Mouse (Mus musculus) neural tube, embryonic 11.5 days (tissue): ENCODE measurements around the gene Mapk1ip1l. TPM values are rescaled to one million over a fixed set of nuclear protein-coding genes. Genes with fewer than 3 reads are reported as not detected.

Experiments used
- ATAC-seq: fragments of 200-750 bp; cut with Nextera tagmentation; 2 replicates; pipeline ENCODE4 v1.8.0; 2017; ENCODE audit warnings: moderate number of reproducible peaks, mild to moderate bottlenecking, moderate TSS enrichment, moderate library complexity; ENCODE audit not compliant: insufficient read depth, low FRiP score, low TSS enrichment
- DNase-seq: peaks from one replicate; pipeline ENCODE4 v3.0.0-alpha.2; 2015; ENCODE audit warnings: low spot score
- H3K27ac ChIP-seq: fragments of 300-500 bp; sonication (generic); 2 replicates; pipeline ENCODE4 v1.5.1; 2014; ENCODE audit warnings: low read depth, mild to moderate bottlenecking, low read length
- H3K27me3 ChIP-seq: fragments of 300-500 bp; sonication (generic); 2 replicates; pipeline ENCODE4 v1.6.1; 2014; ENCODE audit warnings: mild to moderate bottlenecking, low read length, mixed read lengths; ENCODE audit not compliant: control insufficient read depth, insufficient read depth
- H3K36me3 ChIP-seq: fragments of 300-500 bp; sonication (generic); 2 replicates; pipeline ENCODE4 v1.6.1; 2014; ENCODE audit warnings: mild to moderate bottlenecking, low read length, moderate library complexity, mixed read lengths; ENCODE audit not compliant: control insufficient read depth, insufficient read depth
- H3K4me1 ChIP-seq: fragments of 300-500 bp; sonication (generic); 2 replicates; pipeline ENCODE4 v1.6.1; 2014; ENCODE audit warnings: low read length, mixed read lengths; ENCODE audit not compliant: control insufficient read depth, insufficient read depth
- H3K4me2 ChIP-seq: fragments of 300-500 bp; sonication (generic); 2 replicates; pipeline ENCODE4 v1.6.1; 2014; ENCODE audit warnings: low read depth, mild to moderate bottlenecking, moderate library complexity
- H3K4me3 ChIP-seq: fragments of 300-500 bp; sonication (generic); 2 replicates; pipeline ENCODE4 v1.5.1; 2014; ENCODE audit warnings: low read depth, low read length
- H3K9ac ChIP-seq: fragments of 300-500 bp; sonication (generic); 2 replicates; pipeline ENCODE4 v1.6.1; 2014; ENCODE audit warnings: mild to moderate bottlenecking, low read length
- H3K9me3 ChIP-seq: fragments of 300-500 bp; sonication (generic); 2 replicates; pipeline ENCODE4 v1.6.1; 2016; ENCODE audit warnings: low read length; ENCODE audit not compliant: control insufficient read depth
- WGBS: fragments of 180-500 bp; shearing (Covaris S2); extraction: QIAGEN DNeasy Blood & Tissue Kit; methylation state at CpG from one replicate; pipeline ENCODE4 v1.1.7; 2014; 5-methylcytosine and 5-hydroxymethylcytosine counted together
- polyA plus RNA-seq: library from polyadenylated mRNA; unstranded; fragments of >200 nt; fragmentation: Nextera tagmentation; extraction: Ambion mirVana; gene quantifications from 2 replicates; pipeline ENCODE4 v1.2.1, GENCODE M21; 2014

The Mapk1ip1l gene
- polyA plus RNA-seq, 1 experiment from 2014 or later: 101 TPM

- Histone ChIP-seq H3K36me3 (no peaks in the 10 kb centered on the region), H3K4me2 (peak within 1 kb of the TSS; percentile 63), H3K9ac (peak within 1 kb of the TSS; percentile 87), H3K27me3 (no peaks in the 10 kb centered on the region), H3K4me3 (peak within 1 kb of the TSS; percentile 80), H3K27ac (peak within 1 kb of the TSS; percentile 94), H3K9me3 (no peaks in the 10 kb centered on the region), H3K4me1 (peaks cover 6% of the 10 kb centered on the region; the same call in 1 of the 2 replicates)
- ATAC-seq (peak; percentile 97), DNase-seq (peak; percentile 97)
- WGBS: under 1% methylated on average over 71 of the region's 77 CpGs
Observed at GRCm38 (mm10) chr14:47276637-47277393, 21.3 kb upstream of the Mapk1ip1l start, which contains the start of the genes Wdhd1 and Socs4. Gene Wdhd1 (minus strand): TSS chr14:47276857. Gene Socs4 (plus strand): TSS chr14:47276931.

- Histone ChIP-seq H3K9me3 (no peaks in the 10 kb centered on the region), H3K4me3 (no peak overlapping the region), H3K27me3 (no peaks in the 10 kb centered on the region), H3K36me3 (no peaks in the 10 kb centered on the region), H3K27ac (no peak overlapping the region), H3K4me1 (peaks cover 6% of the 10 kb centered on the region; the same call in 1 of the 2 replicates), H3K9ac (no peak overlapping the region), H3K4me2 (no peak overlapping the region)
- no peak for ATAC-seq
- DNase-seq: no peak
- 69% methylated on average over 2 of the region's 2 CpGs for WGBS
Observed at GRCm38 (mm10) chr14:47279058-47279457, 19.0 kb upstream of the Mapk1ip1l start.

- no peak overlapping the region for H3K4me2 ChIP-seq
- ATAC-seq (no peak), DNase-seq (no peak)
- H3K9ac ChIP-seq: no peak overlapping the region
- H3K36me3 ChIP-seq: no peaks in the 10 kb centered on the region
- H3K4me3 ChIP-seq: no peak overlapping the region
- H3K27ac ChIP-seq: no peak overlapping the region
- no peaks in the 10 kb centered on the region for H3K27me3 ChIP-seq
- H3K9me3 ChIP-seq: no peaks in the 10 kb centered on the region
- 0 out of 2 replicates have a peak, but pooled peaks cover 3% of the 10 kb centered on the region for H3K4me1 ChIP-seq
- 92% methylated on average over 4 of the region's 4 CpGs for whole genome bisulfite sequencing
Observed at GRCm38 (mm10) chr14:47281535-47281934, 16.5 kb upstream of the Mapk1ip1l start.

GRCm38 (mm10) chr14:47283568-47283967 is 14.5 kb upstream of the Mapk1ip1l start:
- Histone ChIP-seq H3K36me3 (no peaks in the 10 kb centered on the region), H3K9ac (no peak overlapping the region), H3K4me3 (no peak overlapping the region), H3K4me1 (no peaks in the 10 kb centered on the region), H3K27me3 (no peaks in the 10 kb centered on the region), H3K27ac (no peak overlapping the region), H3K9me3 (no peaks in the 10 kb centered on the region), H3K4me2 (no peak overlapping the region)
- WGBS: 93% methylated on average over 7 of the region's 7 CpGs
- no peak for ATAC-seq
- DNase-seq: no peak

GRCm38 (mm10) chr14:47285271-47285670 is 12.8 kb upstream of the Mapk1ip1l start:
- 96% methylated on average over 2 of the region's 2 CpGs for WGBS
- no peaks in the 10 kb centered on the region for H3K9me3 ChIP-seq
- no peak overlapping the region for H3K4me3 ChIP-seq
- no peaks in the 10 kb centered on the region for H3K4me1 ChIP-seq
- DNase-seq (no peak), ATAC-seq (no peak)
- no peaks in the 10 kb centered on the region for H3K27me3 ChIP-seq
- H3K4me2 ChIP-seq: no peak overlapping the region
- no peaks in the 10 kb centered on the region; the same call in 1 of the 2 replicates for H3K36me3 ChIP-seq
- no peak overlapping the region for H3K27ac ChIP-seq
- no peak overlapping the region for H3K9ac ChIP-seq

GRCm38 (mm10) chr14:47286215-47286614 is 11.9 kb upstream of the Mapk1ip1l start:
- ATAC-seq (no peak), DNase-seq (no peak)
- H3K4me3 ChIP-seq: no peak overlapping the region
- no peaks in the 10 kb centered on the region for H3K9me3 ChIP-seq
- H3K27me3 ChIP-seq: no peaks in the 10 kb centered on the region
- no peak overlapping the region for H3K4me2 ChIP-seq
- no peaks in the 10 kb centered on the region for H3K4me1 ChIP-seq
- WGBS: 94% methylated on average over 1 of the region's 1 CpGs
- H3K9ac ChIP-seq: no peak overlapping the region
- no peaks in the 10 kb centered on the region; the same call in 1 of the 2 replicates for H3K36me3 ChIP-seq
- H3K27ac ChIP-seq: no peak overlapping the region

GRCm38 (mm10) chr14:47287021-47287420 is 11.0 kb upstream of the Mapk1ip1l start:
- Histone ChIP-seq H3K9ac (no peak overlapping the region), H3K9me3 (no peaks in the 10 kb centered on the region), H3K4me1 (no peaks in the 10 kb centered on the region), H3K27ac (no peak overlapping the region), H3K4me2 (no peak overlapping the region), H3K27me3 (no peaks in the 10 kb centered on the region), H3K36me3 (no peaks in the 10 kb centered on the region; the same call in 1 of the 2 replicates), H3K4me3 (no peak overlapping the region)
- DNase-seq (no peak), ATAC-seq (no peak)
- WGBS: 90% methylated on average over 5 of the region's 5 CpGs

GRCm38 (mm10) chr14:47291772-47292171 is 6.3 kb upstream of the Mapk1ip1l start:
- no peaks in the 10 kb centered on the region for H3K9me3 ChIP-seq
- DNase-seq (no peak), ATAC-seq (no peak)
- H3K27ac ChIP-seq: no peak overlapping the region
- H3K4me2 ChIP-seq: no peak overlapping the region
- no peaks in the 10 kb centered on the region for H3K4me1 ChIP-seq
- H3K9ac ChIP-seq: no peak overlapping the region
- no peaks in the 10 kb centered on the region for H3K27me3 ChIP-seq
- WGBS: 88% methylated on average over 1 of the region's 1 CpGs
- no peak overlapping the region for H3K4me3 ChIP-seq
- H3K36me3 ChIP-seq: no peaks in the 10 kb centered on the region; the same call in 1 of the 2 replicates

GRCm38 (mm10) chr14:47294136-47294535 is 3.9 kb upstream of the Mapk1ip1l start:
- Histone ChIP-seq H3K27me3 (no peaks in the 10 kb centered on the region), H3K27ac (no peak overlapping the region), H3K4me1 (no peaks in the 10 kb centered on the region), H3K9ac (no peak overlapping the region), H3K4me2 (no peak overlapping the region), H3K9me3 (no peaks in the 10 kb centered on the region), H3K36me3 (no peaks in the 10 kb centered on the region; the same call in 1 of the 2 replicates), H3K4me3 (no peak overlapping the region)
- 61% methylated on average over 4 of the region's 4 CpGs for WGBS
- no peak for DNase-seq
- ATAC-seq: no peak
